Mouse (Mus musculus): ENCODE data around the gene Hsh2d. TPM values are rescaled to one million over a fixed set of nuclear protein-coding genes. Genes with fewer than 3 reads are reported as not detected.

Hsh2d gene
- polyA plus RNA-seq, 1 experiment, result 0.06 TPM

- Histone ChIP-seq H3K4me1 (ENCODE audit: control insufficient read depth, insufficient read depth, low read length) (peaks cover 6% of the 10 kb centered on the region; the same call in 1 of the 2 replicates), H3K27ac (ENCODE audit: insufficient read depth, low read length) (peak overlapping the region; percentile 86), H3K4me3 (ENCODE audit: insufficient read depth, low read length) (peak overlapping the region; percentile 80)
- 0 out of 2 replicates have a peak, but pooled peaks have one; percentile 2 for TF ChIP-seq POLR2A (IDR thresholded peaks at IDR 0.05; ENCODE audit: extremely low read depth, insufficient read depth, low read length)
- no peak for TF ChIP-seq CTCF (IDR thresholded peaks at IDR 0.05; ENCODE audit: extremely low read depth, insufficient read depth, low read length)
Observed at GRCm38 (mm10) chr8:72240403-72240763, 50.9 kb downstream of the Hsh2d start.

- no peak overlapping the region for H3K27ac ChIP-seq (ENCODE audit: insufficient read depth, low read length)
- H3K4me1 ChIP-seq (ENCODE audit: control insufficient read depth, insufficient read depth, low read length), result peaks cover 6% of the 10 kb centered on the region; the same call in 1 of the 2 replicates
- TF ChIP-seq CTCF (IDR thresholded peaks at IDR 0.05; ENCODE audit: extremely low read depth, insufficient read depth, low read length) (no peak), POLR2A (IDR thresholded peaks at IDR 0.05; ENCODE audit: extremely low read depth, insufficient read depth, low read length) (no peak)
Observed at GRCm38 (mm10) chr8:72240951-72241350, 51.5 kb downstream of the Hsh2d start.

GRCm38 (mm10) chr8:72242226-72242625, 52.8 kb downstream of the Hsh2d start:
- Histone ChIP-seq H3K4me3 (ENCODE audit: insufficient read depth, low read length) (no peak overlapping the region), H3K27ac (ENCODE audit: insufficient read depth, low read length) (no peak overlapping the region), H3K4me1 (ENCODE audit: control insufficient read depth, insufficient read depth, low read length) (peaks cover 6% of the 10 kb centered on the region; the same call in 1 of the 2 replicates)
- no peak for TF ChIP-seq CTCF (IDR thresholded peaks at IDR 0.05; ENCODE audit: extremely low read depth, insufficient read depth, low read length)
- TF ChIP-seq POLR2A (IDR thresholded peaks at IDR 0.05; ENCODE audit: extremely low read depth, insufficient read depth, low read length), result no peak

More at GRCm38 (mm10) chr8:72240951-72241350, 51.5 kb downstream of the Hsh2d start:
- H3K4me3 ChIP-seq (ENCODE audit: insufficient read depth, low read length), result peak overlapping the region; percentile 80

GRCm38 (mm10) chr8:72244610-72245009, 55.2 kb downstream of the Hsh2d start:
- Histone ChIP-seq H3K4me1 (ENCODE audit: control insufficient read depth, insufficient read depth, low read length) (peaks cover 6% of the 10 kb centered on the region; the same call in 1 of the 2 replicates), H3K4me3 (ENCODE audit: insufficient read depth, low read length) (no peak overlapping the region), H3K27ac (ENCODE audit: insufficient read depth, low read length) (no peak overlapping the region)
- TF ChIP-seq POLR2A (IDR thresholded peaks at IDR 0.05; ENCODE audit: extremely low read depth, insufficient read depth, low read length), result no peak
- TF ChIP-seq CTCF (IDR thresholded peaks at IDR 0.05; ENCODE audit: extremely low read depth, insufficient read depth, low read length), result no peak

Other genes with a start within 250 kb of the Hsh2d start
- gene Zfp961, start 238.6 kb upstream of the Hsh2d start, polyA plus RNA-seq (2012; rRNA removed), result 14.2 and 15.7 TPM in 2 replicates
- 0.15 and 0.17 TPM in 2 replicates for gene Cyp4f18, start 180.0 kb upstream of the Hsh2d start, polyA plus RNA-seq (2012; rRNA removed)
- not detected in 2 replicates for gene Olfr372, start 148.4 kb upstream of the Hsh2d start, polyA plus RNA-seq (2012; rRNA removed)
- not detected in 2 replicates for gene Olfr373, start 106.5 kb upstream of the Hsh2d start, polyA plus RNA-seq (2012; rRNA removed)
- gene Olfr374, start 82.6 kb upstream of the Hsh2d start, polyA plus RNA-seq (2012; rRNA removed), result 0.02 TPM in 1 of 2 replicates, not detected in the other
- gene Tpm4, start 54.7 kb upstream of the Hsh2d start, polyA plus RNA-seq (2012; rRNA removed), result 35.1 and 37.0 TPM in 2 replicates
- gene Rab8a, start 28.4 kb upstream of the Hsh2d start, polyA plus RNA-seq (2012; rRNA removed), result 58.6 and 62.1 TPM in 2 replicates
- not detected in 2 replicates for gene Cib3, start 23.2 kb downstream of the Hsh2d start, polyA plus RNA-seq (2012; rRNA removed)
- gene Gm11034, start 24.0 kb downstream of the Hsh2d start, polyA plus RNA-seq (2012; rRNA removed), result not detected in 2 replicates
- 69.6 and 79.2 TPM in 2 replicates for gene Fam32a, start 30.1 kb downstream of the Hsh2d start, polyA plus RNA-seq (2012; rRNA removed)
- 101 and 104 TPM in 2 replicates for gene Ap1m1, start 50.4 kb downstream of the Hsh2d start, polyA plus RNA-seq (2012; rRNA removed)
- gene Gm10282, start 115.6 kb downstream of the Hsh2d start, polyA plus RNA-seq (2012; rRNA removed), result 5.3 and 5.4 TPM in 2 replicates
- gene Klf2, start 129.4 kb downstream of the Hsh2d start, polyA plus RNA-seq (2012; rRNA removed), result 11.7 and 14.7 TPM in 2 replicates
- gene Eps15l1, start 231.8 kb downstream of the Hsh2d start, polyA plus RNA-seq (2012; rRNA removed), result 71.4 and 72.9 TPM in 2 replicates

Measured in cortical plate, adult 2 months (tissue).